Mouse (Mus musculus) embryonic facial prominence, embryonic 15.5 days (tissue): ENCODE measurements around the gene C5ar2. TPM values are rescaled to one million over a fixed set of nuclear protein-coding genes. Genes with fewer than 3 reads are reported as not detected.

Experiments
- ATAC-seq: fragments of 200-750 bp; cut with Nextera tagmentation; 2 replicates; pipeline ENCODE4 v1.8.0; 2017; ENCODE audit warnings: low read depth, moderate TSS enrichment; ENCODE audit not compliant: insufficient number of reproducible peaks, low FRiP score, low TSS enrichment
- H3K27ac ChIP-seq: fragments of 300-500 bp; sonication (generic); replicated peaks from 2 replicates; pipeline ENCODE4 v1.5.1; 2015; ENCODE audit warnings: mild to moderate bottlenecking, inconsistent platforms
- H3K27me3 ChIP-seq: fragments of 300-500 bp; sonication (generic); 2 replicates; pipeline ENCODE4 v1.6.1; 2015; ENCODE audit warnings: inconsistent platforms
- H3K36me3 ChIP-seq: fragments of 300-500 bp; sonication (generic); 2 replicates; pipeline ENCODE4 v1.6.1; 2015; ENCODE audit warnings: mild to moderate bottlenecking, inconsistent platforms
- H3K4me1 ChIP-seq: fragments of 300-500 bp; sonication (generic); 2 replicates; pipeline ENCODE4 v1.6.1; 2015; ENCODE audit warnings: inconsistent platforms
- H3K4me2 ChIP-seq: fragments of 300-500 bp; sonication (generic); replicated peaks from 2 replicates; pipeline ENCODE4 v1.6.1; 2015; ENCODE audit warnings: mild to moderate bottlenecking, inconsistent platforms
- H3K4me3 ChIP-seq: fragments of 300-500 bp; sonication (generic); replicated peaks from 2 replicates; pipeline ENCODE4 v1.5.1; 2015; ENCODE audit warnings: mild to moderate bottlenecking, inconsistent platforms
- H3K9ac ChIP-seq: fragments of 300-500 bp; sonication (generic); 2 replicates; pipeline ENCODE4 v1.6.1; 2015; ENCODE audit warnings: inconsistent platforms
- H3K9me3 ChIP-seq: fragments of 300-500 bp; sonication (generic); replicated peaks from 2 replicates; pipeline ENCODE4 v1.6.1; 2016; ENCODE audit warnings: inconsistent platforms
- WGBS: fragments of 180-500 bp; shearing (Covaris S2); methylation state at CpG from one replicate; pipeline ENCODE4 v1.1.7; 2015; 5-methylcytosine and 5-hydroxymethylcytosine counted together
- polyA plus RNA-seq: library from polyadenylated mRNA; unstranded; fragments of >200 nt; fragmentation: Nextera tagmentation; extraction: Ambion mirVana; gene quantifications from 2 replicates; pipeline ENCODE4 v1.2.1, GENCODE M21; 2015

C5ar2 gene
- polyA plus RNA-seq = 0.04 and 0.35 TPM in 2 replicates

DNA sequence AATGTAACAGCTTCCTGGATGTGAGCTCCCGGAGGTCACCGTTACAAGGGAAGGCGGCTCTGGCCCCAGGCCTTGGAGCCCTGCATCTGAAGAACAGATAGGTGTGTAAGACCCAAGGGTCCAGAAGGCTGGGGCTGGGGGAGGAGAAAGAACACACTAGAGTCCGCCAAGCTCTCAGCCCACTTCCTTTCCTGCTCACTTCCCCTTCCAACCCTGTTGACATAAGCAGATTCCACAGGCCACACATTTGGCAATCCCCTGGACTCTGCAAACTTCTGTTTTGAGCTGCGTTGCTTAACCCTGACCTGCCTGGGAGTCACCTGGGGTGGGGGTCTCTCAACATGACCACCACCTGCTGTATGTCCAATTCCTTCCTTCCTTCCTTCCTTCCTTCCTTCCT lies at the start of gene C5ar2:
Gene C5ar2 (minus strand): TSS at position 88 of the 400 bp plus-strand sequence.
- no peak within 1 kb of the TSS for H3K4me2 ChIP-seq
- no peaks in the 10 kb centered on the region for H3K4me1 ChIP-seq
- no peak within 1 kb of the TSS for H3K4me3 ChIP-seq
- no peaks in the 10 kb centered on the region for H3K9me3 ChIP-seq
- ATAC-seq = no peak
- H3K27me3 ChIP-seq = no peaks in the 10 kb centered on the region
- no peaks in the 10 kb centered on the region for H3K36me3 ChIP-seq
- no peak within 1 kb of the TSS for H3K9ac ChIP-seq
- H3K27ac ChIP-seq = no peak within 1 kb of the TSS
- WGBS = 66% methylated on average over 5 of the region's 5 CpGs

DNA sequence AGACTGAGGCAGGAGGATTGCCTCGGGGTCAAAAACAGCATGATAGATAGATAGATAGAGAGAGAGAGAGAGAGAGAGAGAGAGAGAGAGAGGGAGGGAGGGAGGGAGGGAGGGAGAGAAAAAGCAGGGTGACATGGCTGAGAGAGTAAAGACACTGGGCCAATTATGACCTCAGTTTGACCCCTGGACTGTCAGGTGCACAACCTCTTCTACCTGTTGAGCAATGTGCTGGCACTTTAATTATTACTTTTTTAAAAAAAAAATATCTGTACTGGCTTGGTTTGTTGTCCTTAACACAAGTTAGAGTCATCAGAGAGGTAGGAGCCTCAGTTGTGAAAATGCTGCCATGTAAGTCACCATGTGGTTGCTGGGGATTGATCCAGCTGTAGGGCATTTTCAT lies 43.8 kb upstream of the C5ar2 start:
- Histone ChIP-seq H3K4me2 (no peak overlapping the region), H3K4me3 (no peak overlapping the region), H3K9ac (no peak overlapping the region), H3K4me1 (peaks cover 16% of the 10 kb centered on the region), H3K9me3 (no peaks in the 10 kb centered on the region), H3K27ac (no peak overlapping the region), H3K36me3 (peaks cover 15% of the 10 kb centered on the region), H3K27me3 (no peaks in the 10 kb centered on the region)
- ATAC-seq = no peak
- 60% methylated on average over 1 of the region's 1 CpGs for WGBS

DNA sequence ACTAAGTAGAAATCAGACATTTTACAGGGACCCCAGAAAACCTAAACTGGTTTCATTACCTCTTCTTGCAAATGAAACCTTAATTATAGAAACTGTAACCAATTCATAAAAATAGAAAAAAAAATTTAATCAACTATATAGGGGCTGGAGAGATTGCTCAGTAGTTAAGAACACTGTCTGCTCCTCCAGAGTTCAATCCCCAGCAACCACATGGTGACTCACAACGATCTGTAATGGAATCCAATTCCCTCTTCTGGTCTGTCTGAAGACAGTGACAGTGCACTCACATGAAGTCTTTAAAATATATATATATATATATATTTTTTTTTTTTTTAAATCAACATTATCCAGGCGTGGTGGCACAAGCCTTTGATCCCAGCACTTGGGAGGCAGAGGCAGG lies 43.1 kb upstream of the C5ar2 start:
- Histone ChIP-seq H3K9me3 (no peaks in the 10 kb centered on the region), H3K9ac (0 out of 2 replicates have a peak overlapping the region, but pooled peaks have one; percentile 54), H3K4me1 (peaks cover 16% of the 10 kb centered on the region), H3K4me2 (peak overlapping the region; percentile 69), H3K4me3 (peak overlapping the region; percentile 61), H3K27ac (peak overlapping the region; percentile 99), H3K27me3 (no peaks in the 10 kb centered on the region), H3K36me3 (peaks cover 23% of the 10 kb centered on the region)
- 72% methylated on average over 2 of the region's 2 CpGs for WGBS
- ATAC-seq = no peak

DNA sequence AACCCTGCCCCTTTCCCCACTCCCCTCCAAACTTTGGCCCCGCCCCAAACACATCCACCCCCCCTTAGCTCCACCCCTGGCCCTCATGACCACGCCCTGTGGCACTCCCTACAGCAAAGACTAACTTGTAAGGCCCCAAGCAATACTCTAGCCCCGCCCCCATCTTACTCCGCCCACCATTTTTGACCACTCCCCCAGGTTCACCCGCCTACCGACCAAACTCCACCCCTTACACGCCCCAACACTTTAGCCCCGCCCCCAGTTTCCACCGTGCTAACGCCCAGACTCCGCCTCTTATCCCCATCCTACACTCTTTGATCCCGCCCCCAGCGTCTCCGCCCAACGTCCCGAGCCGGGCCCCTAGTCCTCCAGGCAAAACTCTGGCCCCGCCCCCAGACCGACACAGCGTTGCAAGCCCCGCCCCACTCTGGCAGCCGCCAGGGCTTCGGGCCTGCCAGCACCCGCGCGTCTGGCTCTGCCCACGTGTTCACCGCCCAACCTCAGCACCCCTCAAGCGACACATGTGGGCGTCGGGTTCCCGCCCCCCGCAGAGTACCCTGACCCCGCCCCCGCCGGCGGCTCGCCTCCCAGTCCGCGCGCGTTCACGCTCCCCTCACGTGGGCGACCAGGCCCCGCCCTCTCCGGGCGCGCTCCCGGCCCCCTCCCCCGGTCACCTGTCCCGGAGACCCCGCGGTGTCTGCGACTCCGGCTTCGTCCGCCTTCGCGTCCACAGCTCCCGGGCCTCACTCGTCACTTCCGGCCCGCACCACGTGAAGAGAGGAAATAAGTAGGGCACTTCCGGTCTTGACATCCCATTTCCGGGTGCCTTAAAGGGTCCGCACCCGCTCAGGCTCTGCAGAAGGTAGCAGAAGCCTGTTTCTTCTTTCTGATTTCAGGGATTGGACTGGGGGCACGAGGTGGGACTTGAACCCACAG lies 42.3 kb upstream of the C5ar2 start, which contains the start of gene Ccdc9:
Gene Ccdc9 (minus strand): TSS at position 770 of the 936 bp plus-strand sequence.
- under 1% methylated on average over 66 of the region's 70 CpGs for WGBS
- Histone ChIP-seq H3K36me3 (peaks cover 30% of the 10 kb centered on the region), H3K9me3 (no peaks in the 10 kb centered on the region), H3K4me1 (peaks cover 16% of the 10 kb centered on the region), H3K9ac (peak within 1 kb of the TSS; percentile 54), H3K4me2 (peak within 1 kb of the TSS; percentile 69), H3K27ac (peak within 1 kb of the TSS; percentile 99), H3K27me3 (no peaks in the 10 kb centered on the region), H3K4me3 (peak within 1 kb of the TSS; percentile 61)
- peak; percentile 91 for ATAC-seq

DNA sequence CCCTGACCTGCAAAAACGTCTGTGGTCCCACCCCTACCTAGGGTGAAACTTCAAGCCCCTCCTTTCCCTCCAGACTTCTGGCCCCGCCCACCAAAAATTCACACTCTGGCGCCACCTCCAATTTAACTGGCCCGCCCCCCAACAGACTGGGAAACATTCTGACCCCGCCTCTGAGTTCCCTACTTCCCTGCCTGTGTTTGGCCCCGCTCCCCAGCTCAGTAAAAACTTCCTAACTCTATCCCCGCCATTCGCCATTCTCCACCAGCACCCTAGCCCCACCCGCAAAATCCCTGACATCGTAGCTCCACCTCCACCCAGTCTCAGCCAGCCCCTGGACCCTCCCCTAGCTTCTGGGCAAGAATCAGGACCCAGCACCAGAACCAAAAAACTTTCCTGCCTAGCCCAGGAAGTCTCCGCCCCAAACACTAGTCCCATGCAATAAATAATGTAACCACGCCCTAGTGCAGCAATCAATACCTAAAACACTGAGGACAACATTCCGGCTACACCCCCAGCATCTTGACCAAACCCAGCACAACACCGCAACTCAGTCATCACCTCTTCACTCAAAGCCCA lies 41.6 kb upstream of the C5ar2 start:
- Histone ChIP-seq H3K4me2 (peak overlapping the region; percentile 69), H3K27me3 (no peaks in the 10 kb centered on the region), H3K9ac (no peak overlapping the region), H3K4me1 (peaks cover 16% of the 10 kb centered on the region), H3K36me3 (peaks cover 36% of the 10 kb centered on the region), H3K27ac (peak overlapping the region; percentile 99), H3K9me3 (no peaks in the 10 kb centered on the region), H3K4me3 (peak overlapping the region; percentile 61)
- peak; percentile 58 for ATAC-seq
- WGBS = 2% methylated on average over 14 of the region's 14 CpGs

DNA sequence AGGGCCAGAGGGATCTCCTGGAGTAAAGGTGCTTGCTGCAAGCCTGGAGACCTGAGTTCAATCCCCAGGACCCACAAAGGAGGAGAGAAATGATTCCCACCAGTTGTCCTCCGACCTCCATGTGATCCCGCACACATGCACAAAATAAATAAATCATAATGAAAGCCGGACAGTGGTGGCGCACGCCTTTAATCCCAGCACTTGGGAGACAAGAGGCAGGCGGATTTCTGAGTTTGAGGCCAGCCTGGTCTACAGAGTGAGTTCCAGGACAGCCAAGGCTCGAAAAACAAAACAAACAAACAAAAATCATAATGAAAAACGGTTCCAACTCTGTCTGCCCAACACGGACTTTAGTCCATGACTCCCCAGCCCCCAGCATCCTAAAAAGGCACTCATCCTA lies 41.0 kb upstream of the C5ar2 start:
- 60% methylated on average over 9 of the region's 9 CpGs for WGBS
- peak overlapping the region; percentile 99 for H3K27ac ChIP-seq

DNA sequence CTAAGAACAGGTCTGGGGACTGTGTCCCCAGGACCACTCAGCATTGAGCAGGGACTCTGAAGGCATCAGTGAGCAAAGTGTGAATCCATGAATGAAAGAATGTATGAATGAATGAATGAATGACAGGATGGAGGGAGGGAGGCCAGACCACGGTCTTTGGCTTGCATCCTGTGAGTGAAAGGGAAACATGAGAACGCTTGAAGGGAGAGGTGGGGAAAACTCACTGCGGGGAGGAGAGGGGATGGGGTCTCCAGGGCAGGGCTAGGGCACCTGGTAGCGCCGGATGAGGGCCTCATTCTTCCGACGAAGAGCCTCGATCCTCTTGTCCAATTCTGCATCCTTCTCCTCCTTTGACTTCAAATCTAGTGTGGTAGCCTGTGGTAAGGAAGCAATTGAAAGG lies 40.0 kb upstream of the C5ar2 start:
- WGBS = 80% methylated on average over 8 of the region's 8 CpGs
- no peaks in the 10 kb centered on the region for H3K9me3 ChIP-seq

More for the DNA sequence above, 41.0 kb upstream of the C5ar2 start:
- Histone ChIP-seq H3K36me3 (peaks cover 42% of the 10 kb centered on the region), H3K9me3 (no peaks in the 10 kb centered on the region), H3K4me2 (peak overlapping the region; percentile 69), H3K4me1 (peaks cover 16% of the 10 kb centered on the region), H3K4me3 (peak overlapping the region; percentile 61), H3K9ac (no peak overlapping the region), H3K27me3 (no peaks in the 10 kb centered on the region)
- no peak for ATAC-seq

DNA sequence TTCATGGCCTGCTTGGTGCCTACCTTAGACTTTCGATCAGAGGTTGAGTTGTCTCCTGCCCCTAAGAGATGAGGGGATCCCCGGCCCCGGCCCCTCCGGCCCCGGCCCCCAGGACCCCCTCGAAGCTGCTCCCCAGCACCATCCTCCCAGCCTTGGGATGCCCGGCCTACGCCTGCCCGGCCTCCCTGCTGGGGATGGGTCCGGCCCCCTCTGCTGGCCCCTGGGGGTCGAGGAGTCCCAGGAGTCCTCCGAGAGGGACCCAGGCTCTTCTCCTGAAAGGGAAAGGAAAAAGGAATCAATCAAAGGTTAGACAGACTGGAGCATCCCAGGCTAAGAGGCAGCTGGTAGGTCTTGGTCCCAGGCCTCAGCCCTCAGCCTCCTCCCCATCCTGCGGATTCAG lies 38.4 kb upstream of the C5ar2 start:
- no peak for ATAC-seq
- peaks cover 61% of the 10 kb centered on the region for H3K36me3 ChIP-seq
- H3K9me3 ChIP-seq = no peaks in the 10 kb centered on the region
- WGBS = 92% methylated on average over 13 of the region's 13 CpGs
- H3K4me1 ChIP-seq = peaks cover 16% of the 10 kb centered on the region
- no peak overlapping the region for H3K4me2 ChIP-seq
- no peak overlapping the region for H3K27ac ChIP-seq
- H3K4me3 ChIP-seq = no peak overlapping the region
- H3K27me3 ChIP-seq = no peaks in the 10 kb centered on the region
- no peak overlapping the region for H3K9ac ChIP-seq

More for the DNA sequence above, 40.0 kb upstream of the C5ar2 start:
- Histone ChIP-seq H3K4me2 (no peak overlapping the region), H3K9ac (no peak overlapping the region), H3K27ac (peak overlapping the region; percentile 48; the same call in 1 of the 2 replicates), H3K4me1 (peaks cover 16% of the 10 kb centered on the region), H3K36me3 (peaks cover 45% of the 10 kb centered on the region), H3K27me3 (no peaks in the 10 kb centered on the region), H3K4me3 (no peak overlapping the region)
- no peak for ATAC-seq

DNA sequence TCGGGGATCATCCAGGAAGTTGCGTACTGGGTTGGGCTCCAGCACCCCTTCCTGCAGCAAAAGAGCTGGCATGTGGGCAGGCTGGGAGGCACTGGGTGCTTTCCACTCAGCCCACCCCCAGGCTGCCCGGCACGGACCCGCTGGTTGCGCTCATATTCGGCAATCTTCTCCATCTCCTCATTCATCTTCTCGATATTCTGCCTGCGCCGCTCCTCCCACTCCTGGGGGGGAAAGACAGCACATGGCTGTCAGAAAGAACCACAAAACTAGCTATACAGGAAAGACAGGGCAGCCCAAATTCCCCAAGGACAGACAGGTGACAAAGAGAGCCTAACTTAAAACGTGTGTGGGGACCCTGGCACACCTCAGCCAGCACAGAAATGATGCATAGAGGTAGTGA lies 36.8 kb upstream of the C5ar2 start:
- WGBS = 76% methylated on average over 11 of the region's 11 CpGs
- Histone ChIP-seq H3K4me3 (no peak overlapping the region), H3K27me3 (no peaks in the 10 kb centered on the region), H3K4me1 (peaks cover 16% of the 10 kb centered on the region), H3K36me3 (peaks cover 75% of the 10 kb centered on the region), H3K27ac (no peak overlapping the region), H3K4me2 (no peak overlapping the region), H3K9ac (no peak overlapping the region), H3K9me3 (no peaks in the 10 kb centered on the region)
- no peak for ATAC-seq

DNA sequence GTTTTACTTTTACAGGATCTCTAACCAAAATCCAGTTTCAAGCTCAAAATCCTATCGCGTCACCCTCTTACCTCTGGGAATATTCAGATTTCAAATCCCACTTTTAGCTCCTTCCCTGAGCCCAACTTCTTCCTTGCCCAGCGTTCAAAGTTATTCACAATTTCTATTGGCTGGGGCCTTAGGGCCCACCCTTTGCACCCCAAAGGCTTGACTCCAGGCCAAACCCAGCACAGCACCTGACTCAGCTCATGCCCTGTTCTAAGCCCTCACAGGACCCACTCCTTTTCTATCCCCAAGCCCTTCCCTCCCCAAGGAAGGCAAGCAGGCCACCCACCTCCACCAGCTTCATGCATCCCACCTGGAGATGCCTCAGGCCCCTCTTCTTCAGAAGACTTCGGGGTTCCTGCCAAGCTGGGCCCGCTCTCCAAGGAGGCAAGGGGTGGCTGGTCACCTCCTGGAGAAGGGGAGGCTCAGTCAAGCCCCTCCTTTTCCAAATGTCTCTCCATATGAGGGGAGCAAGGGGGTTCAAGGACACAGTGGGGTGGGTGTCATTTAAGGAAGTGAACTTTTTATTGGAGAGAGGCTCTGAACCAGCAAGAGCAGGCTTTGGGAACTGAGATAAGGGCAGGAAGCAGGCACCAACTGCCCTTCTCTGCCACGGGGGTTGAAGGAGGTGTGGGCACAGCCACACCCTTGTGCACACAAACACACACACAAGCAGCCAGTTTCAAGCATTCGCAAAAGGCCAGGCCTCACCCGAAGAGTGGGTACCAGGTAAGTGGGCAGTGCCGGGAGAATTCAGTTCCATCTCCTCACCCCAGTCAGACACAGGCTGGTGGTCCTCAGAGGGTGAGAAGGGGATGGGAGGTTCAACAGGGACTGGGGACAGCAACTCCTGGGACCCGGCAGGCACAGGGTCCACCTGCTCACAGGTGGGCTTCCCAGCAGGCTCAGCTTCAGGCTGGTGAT lies 31.3 kb upstream of the C5ar2 start:
- Histone ChIP-seq H3K9me3 (no peaks in the 10 kb centered on the region), H3K4me2 (peak overlapping the region; percentile 89), H3K4me3 (no peak overlapping the region), H3K27me3 (no peaks in the 10 kb centered on the region), H3K4me1 (peaks cover 34% of the 10 kb centered on the region), H3K36me3 (peaks cover 44% of the 10 kb centered on the region), H3K9ac (no peak overlapping the region), H3K27ac (no peak overlapping the region)
- 83% methylated on average over 10 of the region's 10 CpGs for WGBS
- ATAC-seq = no peak
